Mouse (Mus musculus): Measurements from ENCODE around the gene Mblac1.
A peak's percentile ranks its signal among the peaks of the same experiment; 100 is the strongest.

Gene Mblac1

DNA sequence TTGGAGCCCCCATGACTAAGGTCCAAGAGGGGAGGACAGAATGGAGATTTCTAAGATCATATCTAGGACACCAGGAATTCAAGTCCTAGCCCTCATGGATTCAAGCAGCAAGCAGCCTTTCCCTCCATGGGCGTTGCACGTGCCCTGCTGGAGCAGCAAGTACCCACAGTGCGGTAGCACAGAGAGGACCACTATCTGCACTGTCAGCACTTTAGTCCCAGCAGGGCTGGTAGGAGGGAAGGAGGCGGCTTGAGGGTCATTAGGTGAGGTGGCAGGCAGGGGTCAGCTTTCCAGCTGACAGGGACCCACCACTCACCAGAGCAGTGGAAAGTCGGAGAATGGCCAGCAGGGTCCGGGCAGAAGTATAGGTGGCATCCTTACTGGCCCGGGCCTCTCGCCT, 28.5 kb upstream of the Mblac1 start:
- Histone ChIP-seq H3K4me1 (replicated peaks; ENCODE audit: low read depth, low read length) (peaks cover 86% of the 10 kb centered on the region), H3K27me3 (ENCODE audit: insufficient read depth, low read length) (no peaks in the 10 kb centered on the region), H3K9me3 (ENCODE audit: low read length) (no peaks in the 10 kb centered on the region), H3K4me3 (replicated peaks; ENCODE audit: low read length) (peak overlapping the region; percentile 57), H3K36me3 (ENCODE audit: insufficient read depth, low read length) (peaks cover 85% of the 10 kb centered on the region)
- no peak for TF ChIP-seq NANOG (IDR thresholded peaks at IDR 0.05; ENCODE audit: borderline replicate concordance, low read length)
- TF ChIP-seq CTCF (conservative IDR thresholded peaks at IDR 0.05; ENCODE audit: low read length) = no peak
- TF ChIP-seq POU5F1 (IDR thresholded peaks at IDR 0.05; ENCODE audit: borderline replicate concordance, low read length) = no peak

DNA sequence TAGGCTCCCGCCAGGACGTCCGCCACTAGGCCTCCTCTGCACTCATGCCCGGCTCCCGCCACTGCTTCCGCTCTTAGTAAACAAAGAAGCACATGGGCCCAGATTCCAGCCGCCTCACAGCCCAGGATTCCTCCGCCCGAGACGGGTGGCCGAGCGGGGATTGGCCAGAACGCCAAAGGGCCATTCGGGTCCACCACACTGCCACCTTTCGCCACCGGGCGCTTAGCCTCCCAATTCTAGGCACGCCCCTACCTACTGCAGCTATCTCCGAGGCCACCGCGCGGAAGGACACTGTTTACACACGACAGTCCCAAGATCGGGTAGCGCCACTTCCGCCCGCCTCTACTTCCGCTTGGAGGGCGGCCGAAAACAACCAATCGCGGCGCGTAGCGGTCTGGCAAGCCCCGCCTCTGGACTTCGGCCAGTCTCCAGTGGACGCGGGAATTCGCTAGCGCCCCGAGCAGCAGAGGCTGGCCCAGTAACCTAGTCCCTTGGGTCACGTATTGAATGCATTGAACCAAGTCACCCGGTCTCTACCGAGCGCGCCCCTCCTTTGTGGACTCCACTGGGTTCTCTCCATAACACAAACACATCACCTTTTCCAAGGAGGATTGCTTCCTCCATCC, 23.1 kb upstream of the Mblac1 start:
- Histone ChIP-seq H3K4me3 (replicated peaks; ENCODE audit: low read length) (peak overlapping the region; percentile 94), H3K27me3 (ENCODE audit: insufficient read depth, low read length) (no peaks in the 10 kb centered on the region), H3K36me3 (ENCODE audit: insufficient read depth, low read length) (peaks cover 76% of the 10 kb centered on the region), H3K4me1 (replicated peaks; ENCODE audit: low read depth, low read length) (peaks cover 55% of the 10 kb centered on the region), H3K9me3 (ENCODE audit: low read length) (no peaks in the 10 kb centered on the region)
- TF ChIP-seq POU5F1 (IDR thresholded peaks at IDR 0.05; ENCODE audit: borderline replicate concordance, low read length) (no peak), NANOG (IDR thresholded peaks at IDR 0.05; ENCODE audit: borderline replicate concordance, low read length) (no peak), CTCF (conservative IDR thresholded peaks at IDR 0.05; ENCODE audit: low read length) (no peak)

DNA sequence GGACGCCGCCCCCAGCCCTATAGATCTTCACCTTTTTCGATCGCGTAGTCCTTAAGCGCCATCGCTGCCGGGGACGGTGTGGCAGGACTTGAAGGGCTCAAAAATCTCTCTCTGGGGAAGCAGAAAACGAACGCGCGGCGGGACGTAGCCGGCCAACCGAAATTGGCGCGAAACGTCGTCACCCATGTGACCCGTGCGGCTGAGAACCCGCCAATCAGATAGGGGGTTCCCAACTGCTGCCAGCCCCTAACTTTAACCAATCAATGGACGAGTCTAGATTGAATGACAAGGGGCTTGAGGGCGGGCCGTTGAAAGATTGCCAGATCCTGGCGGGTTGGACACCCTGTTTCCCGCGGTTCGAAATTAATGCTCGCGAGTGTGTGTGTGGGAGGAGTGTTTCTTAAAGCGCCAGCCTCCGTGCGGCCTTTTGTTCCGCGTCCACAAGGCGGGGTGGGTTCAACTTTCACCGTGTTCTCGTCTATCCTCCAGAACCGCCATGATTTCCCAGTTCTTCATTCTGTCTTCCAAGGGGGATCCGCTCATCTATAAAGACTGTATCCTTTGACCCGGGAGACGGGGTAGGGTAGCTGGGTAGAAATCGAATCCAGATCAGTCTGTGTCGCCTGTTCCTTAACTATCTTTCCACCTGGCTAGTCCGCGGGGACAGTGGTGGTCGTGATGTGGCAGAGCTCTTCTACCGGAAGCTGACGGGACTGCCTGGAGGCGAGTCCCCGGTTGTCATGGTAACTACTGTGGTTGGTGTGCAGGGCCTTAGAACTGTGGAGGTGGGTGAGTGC, 22.2 kb upstream of the Mblac1 start, which contains the start of the genes Ap4m1 and Mcm7:
Ap4m1 (plus strand) TSS at position 308 of the 797 bp plus-strand sequence.
Mcm7 (minus strand) TSS at position 728 of the 797 bp plus-strand sequence.
- H3K4me3 ChIP-seq (replicated peaks; ENCODE audit: low read length) = peak within 1 kb of the TSS; percentile 94
- TF ChIP-seq CTCF (conservative IDR thresholded peaks at IDR 0.05; ENCODE audit: low read length) (no peak), NANOG (IDR thresholded peaks at IDR 0.05; ENCODE audit: borderline replicate concordance, low read length) (no peak), POU5F1 (IDR thresholded peaks at IDR 0.05; ENCODE audit: borderline replicate concordance, low read length) (no peak)
- no peaks in the 10 kb centered on the region for H3K27me3 ChIP-seq (ENCODE audit: insufficient read depth, low read length)
- H3K4me1 ChIP-seq (replicated peaks; ENCODE audit: low read depth, low read length) = peaks cover 47% of the 10 kb centered on the region
- H3K36me3 ChIP-seq (ENCODE audit: insufficient read depth, low read length) = peaks cover 75% of the 10 kb centered on the region
- H3K9me3 ChIP-seq (ENCODE audit: low read length) = no peaks in the 10 kb centered on the region

DNA sequence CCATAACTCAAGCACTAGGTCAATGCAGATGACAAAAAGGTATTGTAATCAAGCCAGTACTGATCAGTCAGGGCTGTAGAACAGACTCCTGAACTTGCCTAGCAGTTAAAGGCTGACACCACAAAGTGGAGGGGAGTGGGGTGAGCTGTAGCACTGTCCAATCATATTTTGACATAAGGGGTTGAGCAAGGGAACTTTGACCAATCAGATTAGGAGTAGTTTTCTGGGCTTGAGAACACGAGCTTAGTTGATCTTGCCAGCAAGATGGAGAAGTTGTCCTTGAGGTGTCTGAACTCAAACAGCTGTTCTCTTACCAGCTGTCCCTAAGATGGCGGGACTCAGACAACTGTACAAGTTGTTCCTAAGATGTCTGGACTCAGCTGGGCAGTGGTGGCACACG, 20.9 kb upstream of the Mblac1 start:
- TF ChIP-seq POU5F1 (IDR thresholded peaks at IDR 0.05; ENCODE audit: borderline replicate concordance, low read length) (no peak), CTCF (conservative IDR thresholded peaks at IDR 0.05; ENCODE audit: low read length) (no peak), NANOG (IDR thresholded peaks at IDR 0.05; ENCODE audit: borderline replicate concordance, low read length) (no peak)
- Histone ChIP-seq H3K4me3 (replicated peaks; ENCODE audit: low read length) (peak overlapping the region; percentile 94; the same call in 1 of the 2 replicates), H3K27me3 (ENCODE audit: insufficient read depth, low read length) (no peaks in the 10 kb centered on the region), H3K4me1 (replicated peaks; ENCODE audit: low read depth, low read length) (peaks cover 33% of the 10 kb centered on the region), H3K9me3 (ENCODE audit: low read length) (no peaks in the 10 kb centered on the region), H3K36me3 (ENCODE audit: insufficient read depth, low read length) (peaks cover 75% of the 10 kb centered on the region)

DNA sequence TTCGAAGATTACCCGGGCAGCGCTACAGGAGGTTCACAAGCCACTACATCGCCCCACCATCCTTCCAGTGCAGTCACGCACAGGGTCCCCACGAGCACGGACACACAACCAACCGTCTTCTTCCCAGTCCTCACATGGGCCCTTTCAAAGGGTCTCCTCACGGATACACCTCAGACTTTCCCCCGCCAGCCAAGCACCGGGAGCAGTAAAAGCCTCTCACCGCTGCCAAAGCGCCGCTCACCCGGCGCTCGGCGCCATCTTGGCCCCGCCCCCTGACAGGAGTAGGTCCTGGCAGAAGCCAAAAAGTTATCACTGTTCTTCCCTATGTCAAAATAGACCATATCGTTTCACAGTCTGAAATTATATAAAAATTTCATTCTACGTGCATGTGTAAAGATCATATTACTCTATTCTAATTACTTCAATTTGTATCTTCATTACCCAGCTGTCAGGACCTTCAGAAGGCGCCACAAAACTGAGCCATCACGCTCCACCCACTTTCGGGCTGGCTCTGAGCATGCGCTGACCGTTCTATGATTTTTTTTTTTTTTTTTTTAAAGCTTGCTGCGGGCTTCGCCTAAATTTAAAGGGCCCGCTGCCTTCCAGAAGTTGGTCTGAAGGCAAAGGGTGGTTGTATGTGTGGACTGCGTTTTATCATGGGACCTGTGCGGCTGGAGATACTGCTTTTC, 7.0 kb upstream of the Mblac1 start, which contains the start of the genes Taf6 and Cnpy4:
Taf6 (minus strand) TSS at position 502 of the 689 bp plus-strand sequence.
Cnpy4 (plus strand) TSS at position 536 of the 689 bp plus-strand sequence.
- Histone ChIP-seq H3K4me3 (replicated peaks; ENCODE audit: low read length) (peak within 1 kb of the TSS; percentile 95), H3K4me1 (replicated peaks; ENCODE audit: low read depth, low read length) (peaks cover 59% of the 10 kb centered on the region), H3K9me3 (ENCODE audit: low read length) (no peaks in the 10 kb centered on the region), H3K27me3 (ENCODE audit: insufficient read depth, low read length) (no peaks in the 10 kb centered on the region), H3K36me3 (ENCODE audit: insufficient read depth, low read length) (peaks cover 56% of the 10 kb centered on the region)
- TF ChIP-seq CTCF (conservative IDR thresholded peaks at IDR 0.05; ENCODE audit: low read length) (no peak), POU5F1 (IDR thresholded peaks at IDR 0.05; ENCODE audit: borderline replicate concordance, low read length) (no peak)

DNA sequence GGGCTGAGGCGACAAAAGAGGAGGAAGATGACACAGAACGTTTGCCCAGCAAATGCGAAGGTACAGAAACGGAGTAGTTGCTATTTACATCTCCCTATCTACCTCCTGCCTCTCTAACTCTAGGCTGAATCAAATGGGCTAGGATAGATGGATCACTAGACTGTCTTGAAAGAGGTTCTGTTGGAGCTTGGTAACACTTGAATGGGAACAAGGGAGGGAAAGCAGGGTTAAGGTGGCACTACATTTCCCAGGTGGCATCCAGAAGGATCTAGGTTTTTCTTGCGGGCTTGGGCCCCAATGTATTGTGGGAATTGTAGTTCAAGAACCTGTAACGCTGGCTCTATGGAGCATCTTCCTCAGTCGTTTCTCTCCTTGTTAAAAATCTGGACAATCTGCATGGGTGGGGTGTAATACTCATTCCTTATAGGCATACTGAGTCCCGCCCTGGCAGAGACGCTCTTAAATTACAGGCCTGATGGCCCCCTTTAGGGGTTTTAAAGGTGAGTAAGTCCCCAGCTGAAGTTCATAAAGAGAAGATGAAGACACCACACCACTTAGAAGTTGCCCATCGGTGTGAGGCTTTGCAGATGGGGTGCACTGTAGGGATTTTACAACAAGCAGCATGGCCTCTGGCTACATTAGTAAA, 6.3 kb upstream of the Mblac1 start:
- Histone ChIP-seq H3K4me1 (replicated peaks; ENCODE audit: low read depth, low read length) (peaks cover 58% of the 10 kb centered on the region), H3K9me3 (ENCODE audit: low read length) (no peaks in the 10 kb centered on the region), H3K27me3 (ENCODE audit: insufficient read depth, low read length) (no peaks in the 10 kb centered on the region), H3K36me3 (ENCODE audit: insufficient read depth, low read length) (peaks cover 57% of the 10 kb centered on the region), H3K4me3 (replicated peaks; ENCODE audit: low read length) (peak overlapping the region; percentile 95)
- TF ChIP-seq POU5F1 (IDR thresholded peaks at IDR 0.05; ENCODE audit: borderline replicate concordance, low read length) (no peak), CTCF (conservative IDR thresholded peaks at IDR 0.05; ENCODE audit: low read length) (no peak), NANOG (IDR thresholded peaks at IDR 0.05; ENCODE audit: borderline replicate concordance, low read length) (no peak)

DNA sequence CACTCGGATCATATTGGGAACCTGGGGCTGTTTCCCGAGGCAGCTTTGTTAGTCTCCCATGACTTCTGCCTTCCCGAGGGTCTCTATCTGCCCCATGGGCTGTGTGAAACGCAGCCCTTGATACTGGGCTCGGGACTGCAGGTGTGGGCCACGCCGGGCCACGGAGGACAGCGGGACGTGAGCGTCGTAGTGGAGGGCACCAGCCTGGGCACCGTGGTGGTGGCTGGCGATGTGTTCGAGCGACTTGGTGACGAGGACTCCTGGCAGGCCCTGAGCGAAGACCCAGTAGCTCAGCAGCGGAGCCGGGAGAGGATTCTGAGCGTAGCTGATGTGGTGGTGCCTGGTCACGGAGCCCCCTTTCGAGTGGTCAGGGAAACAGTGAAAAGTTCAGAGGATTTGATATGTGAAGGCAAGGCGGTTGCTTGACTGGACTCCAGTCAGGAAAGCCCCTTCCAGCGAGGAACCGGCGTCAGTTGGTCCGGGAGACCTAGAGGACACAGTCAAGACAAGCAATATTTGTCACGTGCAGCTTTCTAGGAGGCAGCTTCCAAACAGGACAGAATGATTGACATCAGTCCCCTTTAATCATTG, 736 bp downstream of the Mblac1 start:
- H3K4me3 ChIP-seq (replicated peaks; ENCODE audit: low read length) = peak overlapping the region; percentile 91
- no peak for TF ChIP-seq CTCF (conservative IDR thresholded peaks at IDR 0.05; ENCODE audit: low read length)
- TF ChIP-seq NANOG (IDR thresholded peaks at IDR 0.05; ENCODE audit: borderline replicate concordance, low read length) = no peak
- no peak for TF ChIP-seq POU5F1 (IDR thresholded peaks at IDR 0.05; ENCODE audit: borderline replicate concordance, low read length)
- no peaks in the 10 kb centered on the region for H3K9me3 ChIP-seq (ENCODE audit: low read length)
- H3K4me1 ChIP-seq (replicated peaks; ENCODE audit: low read depth, low read length) = peaks cover 23% of the 10 kb centered on the region
- peaks cover 9% of the 10 kb centered on the region; the same call in 1 of the 2 replicates for H3K27me3 ChIP-seq (ENCODE audit: insufficient read depth, low read length)
- H3K36me3 ChIP-seq (ENCODE audit: insufficient read depth, low read length) = peaks cover 36% of the 10 kb centered on the region
